Mouse (Mus musculus): ENCODE results near the gene Dkc1.

Gene Dkc1

GRCm38 (mm10) chrX:75155576-75156243, 60.1 kb downstream of the Dkc1 start:
- 8% methylated on average over 18 of the region's 49 CpGs for WGBS
